Mouse (Mus musculus) stomach, embryonic 14.5 days (tissue): ENCODE measurements around the gene Timm13. TPM values are rescaled to one million over a fixed set of nuclear protein-coding genes. Genes with fewer than 3 reads are reported as not detected.

Source experiments
- ATAC-seq: fragments of 200-750 bp; cut with Nextera tagmentation; 2 replicates; pipeline ENCODE4 v1.8.0; 2017; ENCODE audit warnings: low read depth, moderate TSS enrichment; ENCODE audit not compliant: insufficient number of reproducible peaks, insufficient read depth, low FRiP score
- H3K27ac ChIP-seq: fragments of 300-500 bp; sonication (generic); 2 replicates; pipeline ENCODE4 v1.5.1; 2014; ENCODE audit warnings: mild to moderate bottlenecking, low read length, moderate library complexity, mixed read lengths
- H3K27me3 ChIP-seq: fragments of 300-500 bp; sonication (generic); 2 replicates; pipeline ENCODE4 v1.6.1; 2014; ENCODE audit warnings: low read length, control low read depth, mixed read lengths; ENCODE audit not compliant: control insufficient read depth, insufficient read depth
- H3K36me3 ChIP-seq: fragments of 300-500 bp; sonication (generic); 2 replicates; pipeline ENCODE4 v1.6.1; 2014; ENCODE audit warnings: mild to moderate bottlenecking, control low read depth, low read length, moderate library complexity, mixed read lengths; ENCODE audit not compliant: control insufficient read depth, insufficient read depth
- H3K4me1 ChIP-seq: fragments of 300-500 bp; sonication (generic); 2 replicates; pipeline ENCODE4 v1.6.1; 2014; ENCODE audit warnings: low read length, control low read depth, mixed read lengths; ENCODE audit not compliant: control insufficient read depth, insufficient read depth
- H3K4me2 ChIP-seq: fragments of 300-500 bp; sonication (generic); replicated peaks from 2 replicates; pipeline ENCODE4 v1.6.1; 2014; ENCODE audit warnings: low read depth, low read length, control low read depth
- H3K4me3 ChIP-seq: fragments of 300-500 bp; sonication (generic); 2 replicates; pipeline ENCODE4 v1.5.1; 2014; ENCODE audit warnings: low read depth, low read length, control low read depth
- H3K9ac ChIP-seq: fragments of 300-500 bp; sonication (generic); replicated peaks from 2 replicates; pipeline ENCODE4 v1.6.1; 2014; ENCODE audit warnings: low read depth, mild to moderate bottlenecking, control low read depth, low read length, moderate library complexity, mixed read lengths
- H3K9me3 ChIP-seq: fragments of 300-500 bp; sonication (generic); 2 replicates; pipeline ENCODE4 v1.6.1; 2016; ENCODE audit warnings: low read depth, low read length, control low read depth; ENCODE audit not compliant: control insufficient read depth
- WGBS: fragments of 180-500 bp; shearing (Covaris S2); extraction: QIAGEN DNeasy Blood & Tissue Kit; methylation state at CpG from one replicate; pipeline ENCODE4 v1.1.7; 2014; 5-methylcytosine and 5-hydroxymethylcytosine counted together
- polyA plus RNA-seq: library from polyadenylated mRNA; unstranded; fragments of >200 nt; fragmentation: Nextera tagmentation; extraction: Ambion mirVana; gene quantifications from 2 replicates; pipeline ENCODE4 v1.2.1, GENCODE M21; 2014

Timm13 gene
- polyA plus RNA-seq, 1 experiment from 2014 or later = 340 TPM

DNA sequence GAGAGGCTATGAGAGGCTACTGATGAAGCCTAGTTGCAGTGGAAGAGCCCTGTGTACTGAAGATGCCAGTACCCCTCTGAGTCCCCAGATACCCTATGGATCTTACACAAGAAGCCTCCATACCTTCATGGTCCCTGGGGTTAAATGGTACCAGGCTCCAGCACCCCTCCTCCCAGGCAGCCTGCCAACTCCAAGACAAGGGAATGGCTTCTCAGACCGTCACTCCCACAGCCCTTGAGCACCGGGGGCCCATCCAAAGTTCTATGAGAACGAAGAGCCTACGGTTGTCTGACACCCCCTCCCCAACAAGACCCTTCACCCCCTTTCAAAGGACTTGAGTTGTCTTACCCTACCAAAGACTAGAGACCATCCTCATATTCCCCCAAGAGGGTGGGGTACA lies 15.0 kb upstream of the Timm13 start:
- no peak overlapping the region for H3K4me2 ChIP-seq
- ATAC-seq = no peak
- H3K4me3 ChIP-seq = no peak overlapping the region
- peaks cover 4% of the 10 kb centered on the region; the same call in 1 of the 2 replicates for H3K4me1 ChIP-seq
- no peaks in the 10 kb centered on the region for H3K9me3 ChIP-seq
- 85% methylated on average over 4 of the region's 4 CpGs for WGBS
- H3K9ac ChIP-seq = no peak overlapping the region
- H3K27ac ChIP-seq = no peak overlapping the region
- H3K36me3 ChIP-seq = peaks cover 16% of the 10 kb centered on the region; the same call in 1 of the 2 replicates
- no peaks in the 10 kb centered on the region for H3K27me3 ChIP-seq

DNA sequence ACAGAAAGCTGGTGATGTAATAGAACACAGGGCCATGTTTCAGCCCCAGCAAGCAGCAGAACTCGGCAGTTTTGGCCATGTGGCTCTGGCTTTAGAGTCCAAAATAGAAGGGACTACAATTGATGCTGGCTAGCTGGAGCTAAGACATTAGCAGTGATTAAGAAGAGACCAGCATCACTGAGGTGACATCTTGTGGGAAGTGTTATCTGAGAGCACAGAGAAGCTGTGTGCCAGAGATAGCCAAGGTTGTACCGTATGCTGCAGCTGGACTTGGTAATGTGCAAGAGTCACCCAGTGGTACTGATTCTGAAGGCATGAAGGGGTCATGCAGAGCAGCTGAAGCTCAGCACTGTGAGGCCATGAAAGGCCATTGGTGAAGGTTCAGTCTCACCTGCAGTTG lies 14.5 kb upstream of the Timm13 start:
- H3K27me3 ChIP-seq = no peaks in the 10 kb centered on the region
- no peak overlapping the region for H3K27ac ChIP-seq
- WGBS = 82% methylated on average over 2 of the region's 2 CpGs
- H3K4me1 ChIP-seq = peaks cover 4% of the 10 kb centered on the region; the same call in 1 of the 2 replicates
- no peak overlapping the region for H3K9ac ChIP-seq
- no peaks in the 10 kb centered on the region for H3K9me3 ChIP-seq
- H3K4me2 ChIP-seq = no peak overlapping the region
- no peak for ATAC-seq
- H3K36me3 ChIP-seq = peaks cover 17% of the 10 kb centered on the region; the same call in 1 of the 2 replicates
- H3K4me3 ChIP-seq = no peak overlapping the region

DNA sequence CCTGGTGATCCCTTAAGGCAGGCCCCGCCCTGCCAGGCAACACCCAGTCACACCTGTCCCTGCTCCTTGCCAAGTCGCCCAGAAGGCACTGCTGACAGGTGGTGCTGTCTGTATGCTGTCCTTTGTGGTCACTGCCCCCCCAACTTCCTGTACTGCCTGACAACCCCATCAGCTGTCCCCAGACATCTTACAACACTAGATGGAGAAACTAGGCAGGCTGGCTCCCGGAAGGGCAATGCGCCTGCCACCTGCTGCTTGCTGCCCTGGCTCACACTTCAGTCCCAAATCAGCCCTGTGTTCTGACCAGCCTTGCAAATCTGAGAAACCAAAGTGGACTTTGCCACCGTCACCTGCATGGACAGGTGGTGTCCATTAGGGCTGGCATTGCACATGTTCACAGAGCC lies 13.5 kb upstream of the Timm13 start:
- Histone ChIP-seq H3K9ac (no peak overlapping the region), H3K27ac (no peak overlapping the region), H3K4me2 (no peak overlapping the region), H3K4me3 (no peak overlapping the region), H3K36me3 (peaks cover 27% of the 10 kb centered on the region), H3K9me3 (no peaks in the 10 kb centered on the region), H3K27me3 (no peaks in the 10 kb centered on the region), H3K4me1 (peaks cover 4% of the 10 kb centered on the region; the same call in 1 of the 2 replicates)
- no peak for ATAC-seq
- WGBS = 80% methylated on average over 5 of the region's 5 CpGs

DNA sequence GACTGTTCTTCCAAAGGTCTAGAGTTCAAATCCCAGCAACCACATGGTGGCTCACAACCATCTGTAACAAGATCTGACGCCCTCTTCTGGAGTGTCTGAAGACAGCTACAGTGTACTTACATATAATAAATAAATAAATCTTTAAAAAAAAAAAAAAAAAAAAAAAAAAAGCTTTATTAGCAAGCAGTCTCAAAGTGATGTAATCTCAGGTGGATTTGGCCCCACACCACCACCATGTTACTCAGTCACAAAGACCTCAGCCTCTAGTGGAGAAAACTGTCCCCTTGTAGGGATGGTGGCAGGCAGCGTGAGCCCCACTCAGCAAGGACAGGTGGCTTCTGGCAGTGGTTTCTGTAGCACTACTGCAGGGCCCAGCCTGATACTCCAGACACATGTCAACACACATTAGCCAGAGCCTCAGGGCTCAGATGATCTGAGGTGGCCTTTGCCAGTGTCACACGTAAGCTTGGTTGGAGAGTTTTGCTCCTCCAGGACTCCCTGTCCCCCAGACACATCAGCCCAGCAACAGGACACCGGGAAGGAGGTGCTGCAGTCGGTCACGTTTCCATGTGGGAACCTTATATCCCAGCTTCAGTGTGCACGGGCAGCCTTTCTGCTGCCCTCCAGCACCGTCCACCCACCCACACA lies 12.7 kb upstream of the Timm13 start:
- no peak overlapping the region for H3K27ac ChIP-seq
- no peak overlapping the region for H3K9ac ChIP-seq
- no peak overlapping the region for H3K4me3 ChIP-seq
- H3K9me3 ChIP-seq = no peaks in the 10 kb centered on the region
- peaks cover 34% of the 10 kb centered on the region for H3K36me3 ChIP-seq
- H3K4me2 ChIP-seq = no peak overlapping the region
- 92% methylated on average over 7 of the region's 8 CpGs for WGBS
- ATAC-seq = no peak
- H3K4me1 ChIP-seq = peaks cover 4% of the 10 kb centered on the region; the same call in 1 of the 2 replicates
- no peaks in the 10 kb centered on the region for H3K27me3 ChIP-seq

DNA sequence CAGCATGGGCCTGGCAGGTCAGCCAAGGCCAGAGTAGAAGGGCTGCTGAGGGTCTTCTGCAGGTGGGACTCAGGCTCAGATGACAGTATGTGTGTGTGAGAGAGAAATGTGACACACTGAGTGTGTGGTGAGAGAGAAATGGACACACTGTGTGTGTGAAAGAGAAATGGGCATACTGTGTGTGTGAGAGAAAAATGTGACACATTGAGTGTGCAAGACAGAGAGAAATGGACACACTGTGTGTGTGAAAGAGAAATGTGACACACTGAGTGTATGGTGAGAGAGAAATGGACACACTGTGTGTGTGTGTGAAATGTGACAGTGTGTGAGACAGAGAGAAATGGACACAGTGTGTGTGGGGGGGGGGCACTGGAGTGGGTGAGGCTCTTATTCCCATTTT lies 11.1 kb upstream of the Timm13 start:
- no peaks in the 10 kb centered on the region for H3K27me3 ChIP-seq
- H3K4me1 ChIP-seq = no peaks in the 10 kb centered on the region; the same call in 1 of the 2 replicates
- H3K9ac ChIP-seq = no peak overlapping the region
- no peak overlapping the region for H3K4me3 ChIP-seq
- H3K9me3 ChIP-seq = no peaks in the 10 kb centered on the region
- no peak overlapping the region for H3K4me2 ChIP-seq
- H3K27ac ChIP-seq = no peak overlapping the region
- peaks cover 46% of the 10 kb centered on the region for H3K36me3 ChIP-seq
- no peak for ATAC-seq

DNA sequence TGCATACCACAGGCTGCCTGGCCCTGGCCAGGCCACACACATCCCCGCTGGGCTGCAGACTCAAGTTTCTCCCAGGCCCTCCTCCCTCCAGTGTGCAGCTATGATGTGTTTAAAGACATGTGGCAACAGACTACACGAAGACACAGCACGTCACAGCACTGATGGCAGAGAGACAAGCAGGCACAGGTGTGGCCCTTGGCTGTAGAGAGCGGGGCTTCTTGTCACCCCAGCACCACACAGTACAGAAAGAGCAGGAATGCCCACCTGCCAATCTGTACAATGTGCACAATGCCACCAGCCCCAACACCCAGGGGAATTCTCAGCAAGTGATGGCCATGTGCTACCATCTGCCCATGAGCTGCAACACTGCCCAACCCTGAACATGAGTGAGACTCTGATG lies 10.6 kb upstream of the Timm13 start:
- no peak overlapping the region for H3K27ac ChIP-seq
- no peak overlapping the region for H3K4me2 ChIP-seq
- no peaks in the 10 kb centered on the region for H3K4me1 ChIP-seq
- no peak for ATAC-seq
- no peaks in the 10 kb centered on the region for H3K9me3 ChIP-seq
- H3K4me3 ChIP-seq = no peak overlapping the region
- H3K27me3 ChIP-seq = no peaks in the 10 kb centered on the region
- peaks cover 46% of the 10 kb centered on the region for H3K36me3 ChIP-seq
- H3K9ac ChIP-seq = no peak overlapping the region
- WGBS = 95% methylated on average over 4 of the region's 4 CpGs

DNA sequence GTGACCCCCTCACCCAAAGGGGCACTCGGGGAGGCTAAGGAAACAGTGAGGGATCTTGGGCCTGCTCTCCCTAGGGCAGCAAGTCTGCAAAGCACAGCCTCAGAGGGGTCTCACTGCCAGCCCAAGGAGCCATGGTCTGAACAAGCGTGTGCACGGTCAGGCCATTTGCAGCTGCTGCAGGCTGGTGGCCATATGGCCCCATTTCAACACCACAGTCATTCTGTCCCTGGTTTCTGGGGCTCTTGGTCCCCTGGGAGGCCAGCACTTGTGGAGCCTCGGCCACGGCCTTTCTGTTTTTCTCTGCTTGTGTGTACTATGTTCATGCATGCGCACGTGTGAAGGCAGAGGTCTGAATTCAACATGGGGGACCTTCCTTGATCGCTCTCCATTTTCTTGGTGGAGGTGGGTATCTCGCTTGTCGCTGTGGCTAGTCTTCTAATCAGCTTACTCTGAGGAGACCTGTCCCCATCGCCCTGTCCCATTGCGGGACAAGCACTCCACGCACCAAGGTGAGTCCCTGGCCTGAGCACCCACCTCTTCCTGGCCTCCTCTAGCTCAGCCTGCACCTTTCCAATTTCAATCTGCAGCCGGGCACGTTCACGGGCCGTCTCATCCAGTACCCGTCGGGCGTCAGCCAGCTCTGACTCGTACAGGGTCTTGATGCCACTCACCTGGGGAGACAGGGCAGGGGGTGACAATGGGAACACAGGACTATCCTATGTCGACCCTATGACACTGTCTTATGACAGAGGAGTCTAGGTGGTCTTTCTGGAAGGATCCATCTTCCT lies 8.8 kb upstream of the Timm13 start:
- no peaks in the 10 kb centered on the region for H3K4me1 ChIP-seq
- peaks cover 45% of the 10 kb centered on the region for H3K36me3 ChIP-seq
- no peak for ATAC-seq
- no peak overlapping the region for H3K9ac ChIP-seq
- no peaks in the 10 kb centered on the region for H3K9me3 ChIP-seq
- 94% methylated on average over 22 of the region's 22 CpGs for WGBS
- no peaks in the 10 kb centered on the region for H3K27me3 ChIP-seq
- H3K4me2 ChIP-seq = no peak overlapping the region
- no peak overlapping the region for H3K27ac ChIP-seq
- H3K4me3 ChIP-seq = no peak overlapping the region

DNA sequence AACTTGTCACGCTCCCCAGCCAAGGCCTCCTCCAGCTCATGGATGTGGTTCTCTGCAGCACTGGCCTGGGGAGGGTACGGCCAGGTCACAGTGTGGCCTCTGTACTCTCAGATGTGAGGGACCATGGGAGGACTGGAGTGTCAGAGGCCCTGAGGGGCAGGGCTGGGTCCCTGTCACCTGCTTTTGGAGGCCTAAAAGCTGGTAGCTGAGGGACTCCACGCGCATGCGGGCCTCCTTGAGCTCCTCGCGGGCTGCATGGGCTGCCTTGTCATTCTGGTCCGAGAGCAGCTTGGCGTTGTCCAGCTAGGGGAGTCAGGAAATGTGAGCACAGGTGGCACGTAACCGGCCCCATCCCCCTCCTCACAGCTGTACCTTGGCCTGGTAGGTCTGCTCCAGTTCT lies 3.9 kb upstream of the Timm13 start:
- Histone ChIP-seq H3K4me2 (no peak overlapping the region), H3K27me3 (no peaks in the 10 kb centered on the region), H3K4me3 (no peak overlapping the region), H3K9ac (no peak overlapping the region), H3K27ac (no peak overlapping the region), H3K36me3 (peaks cover 51% of the 10 kb centered on the region), H3K4me1 (peaks cover 3% of the 10 kb centered on the region), H3K9me3 (no peaks in the 10 kb centered on the region)
- no peak for ATAC-seq
- WGBS = 93% methylated on average over 11 of the region's 11 CpGs
